Mouse (Mus musculus): ENCODE results near the gene Pex16.
A peak's percentile ranks its signal among the peaks of the same experiment; 100 is the strongest.
"Not testable (repeated sequence)": the region's sequence is repeated elsewhere in the genome, so short reads cannot be mapped to it uniquely, and the experiment has no call there.

Pex16 gene

GRCm38 (mm10) chr2:92389645-92390044 is 15.2 kb downstream of the Pex16 start:
- no peak for DNase-seq

DNA sequence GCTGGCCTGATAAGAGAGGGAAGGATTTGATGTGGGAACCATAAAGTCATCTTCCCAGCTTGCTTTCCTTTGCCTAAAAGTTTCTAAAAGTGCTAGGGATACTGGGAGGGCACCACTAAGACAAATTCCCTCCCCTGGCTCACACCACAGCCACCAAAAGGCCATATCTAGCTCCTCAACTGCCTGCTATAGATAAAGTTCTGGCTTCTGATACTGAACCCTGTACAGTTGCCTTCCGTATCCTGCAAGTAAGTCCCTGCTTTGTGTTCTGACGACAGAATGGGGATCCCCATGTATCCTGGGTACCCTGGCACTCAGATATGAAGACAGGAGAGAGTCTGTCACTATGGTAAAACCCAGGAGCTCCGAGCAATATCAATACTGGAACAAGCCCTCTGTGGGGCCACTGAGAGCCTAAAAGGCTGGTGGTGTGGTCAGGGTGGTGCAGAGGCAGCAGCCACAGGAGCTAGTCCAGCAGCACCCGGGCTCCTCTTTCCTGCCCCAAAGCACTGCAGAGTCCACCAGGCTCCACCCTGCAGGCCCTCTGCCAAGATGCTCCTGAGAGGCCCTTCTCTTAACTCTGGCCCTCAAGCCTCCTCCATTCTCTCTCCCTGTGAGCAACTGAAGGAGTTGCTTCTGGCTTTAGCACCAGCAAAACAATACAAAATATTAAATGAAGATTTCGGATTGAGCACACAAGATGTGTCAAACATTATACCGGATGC is 15.9 kb downstream of the Pex16 start:
- no peak for DNase-seq

DNA sequence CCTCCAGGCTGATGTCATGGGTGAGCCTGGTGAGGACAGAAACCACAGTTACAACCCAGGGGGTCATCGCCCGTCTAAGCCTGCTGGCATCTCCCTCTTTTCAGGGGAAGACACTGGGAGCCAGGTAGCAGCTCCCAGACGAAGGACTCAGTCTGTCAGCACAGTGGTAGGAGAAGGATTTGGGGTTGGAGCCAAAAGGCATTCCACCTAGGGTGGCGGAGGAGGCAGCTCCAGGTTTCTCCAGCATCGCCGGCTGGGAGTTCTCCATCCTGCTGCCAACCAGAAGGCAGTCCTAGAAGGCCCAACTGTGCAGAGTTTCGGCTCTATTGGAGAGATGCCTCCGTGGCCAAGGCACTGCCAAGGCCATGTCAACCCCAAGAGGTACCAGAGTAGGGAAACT is 16.6 kb downstream of the Pex16 start:
- DNase-seq, result no peak

DNA sequence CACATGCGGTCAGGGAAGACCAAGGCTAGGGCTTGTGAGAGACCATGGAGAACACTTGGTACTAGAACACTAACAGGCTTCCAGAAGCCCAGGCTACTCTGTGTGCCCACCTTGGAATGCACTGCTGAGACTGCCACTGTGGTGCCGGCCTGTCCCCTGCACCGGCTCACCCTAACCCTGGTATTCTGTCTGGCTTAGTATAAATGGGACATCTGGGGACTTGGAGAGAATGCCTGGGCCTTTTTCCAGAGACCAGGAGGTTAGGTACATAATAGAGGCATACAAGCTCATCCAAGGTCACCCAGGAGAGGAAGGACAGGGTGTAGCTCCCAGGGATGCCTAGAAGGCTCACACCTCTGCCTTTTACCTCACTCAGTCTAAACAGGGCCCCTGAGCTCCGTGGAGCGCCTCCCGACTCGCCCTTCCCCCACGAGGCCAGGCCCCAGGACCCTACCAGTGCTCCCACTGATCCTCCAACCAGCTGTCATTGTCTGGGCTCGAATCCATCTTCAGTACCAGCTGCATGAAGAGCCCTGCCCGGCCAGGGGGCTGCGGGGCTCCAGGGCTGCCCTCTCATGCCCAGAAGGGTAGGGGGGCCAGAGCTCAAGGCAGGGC is 17.3 kb downstream of the Pex16 start:
- DNase-seq, result no peak

- DNase-seq, result no peak
Observed at GRCm38 (mm10) chr2:92392318-92393264, 18.1 kb downstream of the Pex16 start.

DNA sequence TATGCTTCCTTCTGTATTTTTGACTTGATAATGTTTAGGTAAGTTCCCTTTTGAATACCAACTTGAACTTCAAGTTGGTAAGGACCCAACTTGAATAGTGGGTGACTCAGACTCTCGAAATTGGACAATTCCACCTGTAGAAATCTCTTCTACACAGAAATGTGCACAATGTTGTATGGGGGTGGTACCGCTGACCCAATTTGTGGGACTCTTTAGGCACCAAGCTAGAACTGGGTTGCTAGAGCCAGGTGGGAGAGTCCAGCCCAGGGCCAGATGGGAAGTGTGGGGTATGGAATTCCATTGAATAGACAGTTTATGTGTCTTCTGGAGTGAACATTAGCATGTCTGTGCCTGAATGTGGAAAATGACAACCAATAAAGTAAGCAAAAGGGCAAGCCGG is 21.1 kb downstream of the Pex16 start:
- DNase-seq, result no peak

DNA sequence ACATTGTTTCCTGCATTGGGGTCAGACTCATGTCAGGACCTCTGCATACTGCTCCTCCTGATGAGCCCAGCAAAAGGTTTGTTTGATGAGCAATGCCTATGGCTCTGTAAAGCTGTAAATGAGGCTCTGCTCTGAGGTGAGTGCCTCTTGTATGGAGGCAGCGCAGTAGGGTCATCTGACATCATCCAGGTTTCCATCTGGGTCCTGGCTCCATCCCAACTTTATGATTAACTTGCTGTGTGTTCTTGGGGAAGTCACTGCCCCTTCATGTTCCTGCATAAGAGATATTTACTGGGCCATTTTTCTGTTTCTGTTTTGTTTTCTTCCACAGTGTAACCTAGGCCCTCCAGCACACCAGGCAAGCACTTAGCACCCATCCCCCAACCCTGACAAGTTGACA is 23.0 kb downstream of the Pex16 start:
- no peak for DNase-seq

DNA sequence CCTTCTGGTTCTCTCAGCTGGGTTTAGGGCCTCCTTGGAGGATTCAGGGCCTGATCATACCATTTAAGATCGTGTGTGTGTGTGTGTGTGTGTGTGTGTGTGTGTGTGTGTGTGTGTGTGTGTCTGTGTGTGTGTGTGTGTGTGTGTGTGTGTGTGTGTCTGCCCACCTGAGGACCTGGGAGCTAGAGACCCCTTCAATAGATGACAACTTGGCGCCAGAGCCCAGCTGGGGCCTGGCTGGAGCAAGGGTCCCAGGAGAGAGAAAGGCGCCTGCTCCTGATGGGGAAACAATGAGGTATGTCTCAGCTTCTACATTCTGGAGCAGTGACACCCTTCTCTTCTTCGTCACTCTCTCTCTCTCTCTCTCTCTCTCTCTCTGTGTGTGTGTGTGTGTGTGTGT is 25.4 kb downstream of the Pex16 start:
- DNase-seq, result not testable (repeated sequence)

DNA sequence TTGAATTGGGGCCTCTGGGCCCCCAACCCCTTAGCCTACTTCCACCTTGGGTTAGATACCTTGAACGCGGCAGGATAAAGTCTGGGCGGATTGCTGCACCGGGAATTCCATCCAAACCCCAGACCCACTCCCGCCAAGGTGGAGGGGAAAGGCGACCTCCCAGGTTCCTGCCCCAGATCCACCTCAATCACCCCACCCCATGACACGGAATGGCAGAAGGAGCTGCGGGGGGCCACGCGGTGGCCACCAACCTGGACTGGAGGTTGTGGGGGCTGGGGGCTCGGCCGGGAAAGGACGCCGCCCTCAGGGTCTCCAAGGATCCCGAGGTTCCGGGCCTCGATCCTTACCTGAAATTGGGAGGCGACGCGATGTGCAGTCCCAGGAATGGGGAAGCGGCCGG is 26.2 kb downstream of the Pex16 start:
- no peak for DNase-seq

GRCm38 (mm10) chr2:92401091-92401561 is 26.6 kb downstream of the Pex16 start, which contains the start of gene Mapk8ip1:
Gene Mapk8ip1 (minus strand): TSS chr2:92401263.
- DNase-seq, result no peak

DNA sequence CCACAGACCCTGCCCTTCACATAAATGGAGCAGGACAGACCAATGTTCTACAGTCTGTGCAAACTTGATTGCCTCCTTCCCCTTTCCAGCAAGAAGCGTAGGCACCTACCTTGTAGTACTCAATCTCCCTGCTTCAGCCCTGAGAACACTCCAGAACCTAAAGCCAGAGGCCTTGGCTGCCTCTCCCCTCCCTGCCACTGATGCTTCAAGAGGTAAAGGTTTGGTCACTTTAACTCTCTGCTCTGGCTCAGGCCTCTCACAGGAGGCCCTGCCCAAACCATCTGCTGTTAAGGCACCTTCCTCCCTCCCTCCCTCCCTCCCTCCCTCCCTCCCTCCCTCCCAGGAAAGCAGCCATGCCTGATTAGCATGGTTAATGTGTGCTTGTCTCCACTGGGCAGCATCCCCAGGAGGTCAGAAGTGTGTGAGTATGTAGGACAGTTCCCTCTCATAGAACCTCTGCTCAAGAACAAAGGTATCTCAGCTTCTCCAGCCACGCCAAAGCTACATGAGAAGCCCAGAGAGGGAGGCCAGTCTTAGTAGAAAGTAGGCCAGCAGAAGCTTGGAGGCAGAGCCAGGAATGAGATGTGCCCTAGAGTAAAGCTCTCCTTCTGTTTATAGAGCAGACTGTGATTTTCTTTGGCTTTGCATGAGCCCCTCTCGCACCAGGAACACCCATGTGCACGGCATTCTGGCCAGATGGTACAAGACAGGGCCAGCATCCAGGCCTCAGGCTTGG is 28.3 kb downstream of the Pex16 start:
- peak; percentile 67 for DNase-seq

GRCm38 (mm10) chr2:92403776-92404319 is 29.4 kb downstream of the Pex16 start:
- no peak for DNase-seq

DNA sequence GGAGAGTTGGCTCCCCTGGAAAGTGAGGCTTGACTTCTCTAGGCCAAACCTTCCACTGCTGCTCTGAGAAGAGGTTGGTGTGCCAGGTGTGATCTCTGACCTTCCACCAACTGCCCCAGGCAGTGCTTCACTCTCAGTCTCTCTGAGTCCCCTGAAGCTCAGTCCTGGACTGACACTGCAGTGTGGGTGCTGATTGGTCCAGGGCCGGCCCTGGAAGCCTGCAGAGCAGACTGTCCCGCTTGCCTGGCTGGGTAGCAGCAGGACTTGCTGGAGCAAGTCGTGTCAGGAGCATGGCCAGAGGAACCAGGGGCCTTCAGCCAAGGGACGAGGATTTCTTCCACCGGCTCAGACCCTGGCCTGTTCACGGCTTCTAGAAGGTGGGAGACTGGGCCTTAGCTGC is 30.3 kb downstream of the Pex16 start:
- no peak for DNase-seq

DNA sequence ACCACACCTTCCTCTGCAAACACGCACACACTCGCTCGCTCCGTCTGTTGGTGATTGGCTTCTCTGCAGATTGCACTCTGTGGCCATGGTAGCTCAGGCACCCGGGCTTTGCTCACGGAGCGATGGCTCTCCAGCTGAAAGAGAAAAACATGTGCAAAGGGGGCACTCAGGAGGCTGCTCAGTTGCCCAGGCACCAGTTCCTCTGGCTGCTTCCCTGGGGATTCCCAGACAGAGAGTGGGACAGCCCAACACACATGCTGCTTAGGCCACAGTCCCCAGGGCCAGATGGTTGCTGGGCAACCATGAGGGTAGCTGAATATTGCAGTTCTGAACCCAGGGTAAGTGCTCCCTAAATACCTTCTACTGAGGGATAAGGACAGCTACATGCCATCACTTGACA is 31.2 kb downstream of the Pex16 start:
- no peak for DNase-seq

- DNase-seq, result peak; percentile 72
Observed at GRCm38 (mm10) chr2:92408309-92409045, 34.0 kb downstream of the Pex16 start.

GRCm38 (mm10) chr2:92411705-92412104 is 37.2 kb downstream of the Pex16 start:
- DNase-seq, result peak; percentile 62

DNA sequence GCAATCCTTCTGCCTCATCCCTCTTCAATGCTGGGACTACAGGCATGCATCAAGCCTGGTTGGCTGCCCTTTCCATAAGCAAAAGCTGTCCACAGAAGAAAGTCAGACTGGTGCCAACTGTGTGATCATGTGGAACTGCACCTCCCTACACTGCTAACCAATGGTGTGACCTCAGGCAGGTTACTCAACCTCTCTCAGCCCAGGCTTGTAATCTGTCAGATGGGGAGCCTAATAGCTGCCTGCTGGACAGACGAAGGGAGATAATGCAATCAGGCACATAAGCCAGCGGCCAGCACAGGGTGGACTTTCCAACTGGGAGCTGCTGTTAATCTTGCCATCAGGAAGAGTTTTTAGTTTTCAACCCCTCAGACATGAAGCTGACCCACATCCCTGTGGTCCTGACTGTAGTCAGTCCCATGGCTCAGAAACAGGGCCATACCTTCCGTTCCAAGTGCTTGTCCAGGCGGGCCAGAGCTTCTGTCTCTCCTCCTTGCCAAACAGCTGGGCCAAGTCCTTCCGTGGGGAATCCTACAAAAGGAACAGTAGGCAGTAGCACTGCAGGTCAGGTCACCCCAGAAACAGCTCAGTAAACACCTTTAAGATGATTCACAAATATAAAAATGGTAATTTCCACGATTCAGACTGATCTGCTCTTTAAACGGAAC is 47.4 kb downstream of the Pex16 start:
- peak; percentile 78 for DNase-seq

DNA sequence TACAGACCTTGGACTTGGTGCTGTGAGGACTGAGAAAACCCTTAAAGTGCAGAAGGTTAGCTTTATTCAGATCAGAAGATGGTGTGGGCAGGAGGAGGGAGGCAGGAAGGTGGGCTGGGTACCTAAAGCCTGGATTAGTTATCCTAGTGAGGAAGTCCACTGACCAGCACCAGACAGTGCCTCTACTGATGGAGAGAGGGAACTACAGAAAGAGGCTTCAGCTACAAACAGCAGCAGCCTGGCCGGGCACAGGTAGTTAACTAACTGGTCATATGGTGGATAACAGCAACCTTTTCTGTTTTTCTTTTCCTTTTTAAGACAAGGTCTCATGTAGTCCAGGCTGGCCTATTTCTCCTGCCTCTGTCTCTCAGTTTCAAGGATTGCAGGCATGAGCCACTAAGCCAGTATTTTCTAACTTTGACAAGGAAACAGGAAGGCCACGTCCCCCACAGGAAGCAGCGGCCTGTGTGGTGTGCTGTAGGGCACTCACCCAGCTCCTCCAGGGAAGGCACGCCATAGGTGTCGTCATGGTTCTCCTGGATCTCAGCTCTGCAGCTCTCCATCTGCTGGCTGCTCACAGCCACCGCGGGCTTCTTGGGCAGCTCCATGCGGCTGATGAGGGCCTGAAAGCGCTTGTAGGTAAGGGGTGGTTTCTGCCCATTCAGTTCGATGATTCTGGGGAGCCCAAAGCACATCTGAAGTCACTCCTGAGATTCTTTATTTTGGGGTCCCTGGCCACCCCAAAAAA is 48.1 kb downstream of the Pex16 start:
- peak; percentile 52 for DNase-seq

DNA sequence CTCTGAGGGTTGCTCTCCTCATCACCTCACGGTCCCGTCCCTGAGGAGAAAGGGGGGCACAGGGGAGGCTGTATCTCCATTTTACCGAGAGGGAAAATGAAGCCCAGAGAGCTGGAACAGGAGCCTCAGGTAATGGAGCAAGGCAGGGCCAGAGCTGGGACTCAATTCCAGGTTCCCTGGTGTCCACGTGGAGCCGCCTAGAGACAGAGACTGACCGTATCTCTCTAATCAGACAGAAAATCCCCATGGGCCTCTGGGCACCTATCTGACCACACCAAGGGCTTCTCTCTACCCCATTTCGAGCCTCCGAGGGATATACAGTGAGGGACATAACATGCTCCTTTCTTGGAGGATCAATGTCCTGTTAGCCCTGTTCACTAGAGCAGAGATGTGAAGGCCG is 48.7 kb downstream of the Pex16 start:
- DNase-seq, result no peak

All from kidney, adult 11 months (tissue).